Mouse (Mus musculus) intestine, postnatal 0 days (tissue): ENCODE results near the gene Btbd9. TPM values are rescaled to one million over a fixed set of nuclear protein-coding genes. Genes with fewer than 3 reads are reported as not detected.

Experiments
- ATAC-seq: fragments of 200-750 bp; cut with Nextera tagmentation; 2 replicates; pipeline ENCODE4 v1.8.0; 2017; ENCODE audit warnings: mild to moderate bottlenecking, moderate TSS enrichment, moderate library complexity
- H3K27ac ChIP-seq: fragments of 300-500 bp; sonication (generic); 2 replicates; pipeline ENCODE4 v1.5.1; 2014; ENCODE audit warnings: mild to moderate bottlenecking, low read depth, low read length, moderate library complexity
- H3K27me3 ChIP-seq: fragments of 300-500 bp; sonication (generic); replicated peaks from 2 replicates; pipeline ENCODE4 v1.6.1; 2014; ENCODE audit warnings: low read length, mixed read lengths; ENCODE audit not compliant: control insufficient read depth, insufficient read depth
- H3K36me3 ChIP-seq: fragments of 300-500 bp; sonication (generic); 2 replicates; pipeline ENCODE4 v1.6.1; 2014; ENCODE audit warnings: mild to moderate bottlenecking, moderate library complexity; ENCODE audit not compliant: control insufficient read depth, insufficient read depth
- H3K4me1 ChIP-seq: fragments of 300-500 bp; sonication (generic); replicated peaks from 2 replicates; pipeline ENCODE4 v1.6.1; 2014; ENCODE audit warnings: antibody characterized with exemption, low read length, mixed read lengths; ENCODE audit not compliant: control insufficient read depth, insufficient read depth
- H3K4me2 ChIP-seq: fragments of 300-500 bp; sonication (generic); replicated peaks from 2 replicates; pipeline ENCODE4 v1.6.1; 2014; ENCODE audit warnings: low read depth, mild to moderate bottlenecking, moderate library complexity
- H3K4me3 ChIP-seq: fragments of 300-500 bp; sonication (generic); 2 replicates; pipeline ENCODE4 v1.5.1; 2014; ENCODE audit warnings: low read depth, low read length
- H3K9ac ChIP-seq: fragments of 300-500 bp; sonication (generic); 2 replicates; pipeline ENCODE4 v1.6.1; 2014; ENCODE audit warnings: mild to moderate bottlenecking, low read depth, low read length
- H3K9me3 ChIP-seq: fragments of 300-500 bp; sonication (generic); 2 replicates; pipeline ENCODE4 v1.6.1; 2016; ENCODE audit warnings: mixed run types; ENCODE audit not compliant: control insufficient read depth
- CTCF ChIP-seq: sonication (generic); IDR thresholded peaks from 2 replicates; pipeline ENCODE4 v1.5.1; 2016; ENCODE audit warnings: low read depth, mild to moderate bottlenecking, control low read depth, antibody characterized with exemption, moderate library complexity
- WGBS: fragments of 180-500 bp; shearing (Covaris S2); extraction: QIAGEN DNeasy Blood & Tissue Kit; methylation state at CpG from one replicate; pipeline ENCODE4 v1.1.7; 2014; 5-methylcytosine and 5-hydroxymethylcytosine counted together
- polyA plus RNA-seq: library from polyadenylated mRNA; unstranded; fragments of >200 nt; fragmentation: Nextera tagmentation; extraction: Ambion mirVana; gene quantifications from 2 replicates; pipeline ENCODE4 v1.2.1, GENCODE M21; 2015

Gene Btbd9
- polyA plus RNA-seq, 1 experiment from 2014 or later: 35.9 TPM

GRCm38 (mm10) chr17:30485067-30485854, 91.0 kb downstream of the Btbd9 start:
- ATAC-seq: no peak
- TF ChIP-seq CTCF: no peak
- Histone ChIP-seq H3K4me1 (no peaks in the 10 kb centered on the region), H3K27ac (no peak overlapping the region), H3K4me3 (no peak overlapping the region), H3K9me3 (no peaks in the 10 kb centered on the region), H3K36me3 (no peaks in the 10 kb centered on the region; the same call in 1 of the 2 replicates), H3K4me2 (no peak overlapping the region), H3K9ac (no peak overlapping the region), H3K27me3 (no peaks in the 10 kb centered on the region)
- 61% methylated on average over 4 of the region's 4 CpGs for WGBS

DNA sequence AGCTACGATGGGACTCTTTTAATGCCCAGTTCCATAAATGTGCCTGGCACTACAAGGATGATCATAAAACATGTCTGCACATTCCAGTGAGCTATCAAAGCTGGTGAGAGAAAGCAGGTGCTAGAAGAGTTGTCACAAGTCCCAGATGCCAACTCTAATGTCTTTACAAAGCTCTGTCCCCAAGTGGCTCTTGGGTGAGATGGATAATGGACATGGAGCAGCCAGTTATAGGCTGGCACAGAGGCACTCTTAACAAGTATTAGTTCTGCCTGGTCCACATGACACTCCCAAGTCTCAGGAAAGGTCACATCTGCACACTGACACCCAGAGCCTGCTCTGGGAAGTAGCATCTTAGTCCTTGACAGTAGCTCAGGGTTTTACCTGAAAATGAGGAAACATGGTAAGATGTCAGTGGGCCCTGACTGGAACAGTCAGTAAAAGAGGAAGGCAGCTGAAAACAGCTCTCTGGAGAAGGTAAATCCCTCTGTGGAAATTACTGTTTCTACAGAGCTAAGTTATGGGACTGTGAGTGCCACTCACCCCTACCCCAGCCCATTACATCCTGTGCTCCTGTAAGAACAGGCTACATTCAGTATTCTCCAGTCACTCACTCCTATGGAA, 91.7 kb downstream of the Btbd9 start:
- Histone ChIP-seq H3K9me3 (no peaks in the 10 kb centered on the region), H3K27me3 (no peaks in the 10 kb centered on the region), H3K4me1 (no peaks in the 10 kb centered on the region), H3K4me2 (no peak overlapping the region), H3K27ac (no peak overlapping the region), H3K4me3 (no peak overlapping the region), H3K9ac (no peak overlapping the region), H3K36me3 (no peaks in the 10 kb centered on the region; the same call in 1 of the 2 replicates)
- 89% methylated on average over 1 of the region's 1 CpGs for WGBS
- no peak for ATAC-seq
- no peak for TF ChIP-seq CTCF

- Histone ChIP-seq H3K9ac (no peak overlapping the region), H3K4me2 (no peak overlapping the region), H3K4me3 (no peak overlapping the region), H3K27ac (no peak overlapping the region), H3K9me3 (no peaks in the 10 kb centered on the region), H3K36me3 (no peaks in the 10 kb centered on the region; the same call in 1 of the 2 replicates), H3K4me1 (no peaks in the 10 kb centered on the region), H3K27me3 (no peaks in the 10 kb centered on the region)
- no peak for ATAC-seq
- no peak for TF ChIP-seq CTCF
- 95% methylated on average over 6 of the region's 6 CpGs for WGBS
These were observed 94.5 kb downstream of the Btbd9 start for GRCm38 (mm10) chr17:30481766-30482165.

DNA sequence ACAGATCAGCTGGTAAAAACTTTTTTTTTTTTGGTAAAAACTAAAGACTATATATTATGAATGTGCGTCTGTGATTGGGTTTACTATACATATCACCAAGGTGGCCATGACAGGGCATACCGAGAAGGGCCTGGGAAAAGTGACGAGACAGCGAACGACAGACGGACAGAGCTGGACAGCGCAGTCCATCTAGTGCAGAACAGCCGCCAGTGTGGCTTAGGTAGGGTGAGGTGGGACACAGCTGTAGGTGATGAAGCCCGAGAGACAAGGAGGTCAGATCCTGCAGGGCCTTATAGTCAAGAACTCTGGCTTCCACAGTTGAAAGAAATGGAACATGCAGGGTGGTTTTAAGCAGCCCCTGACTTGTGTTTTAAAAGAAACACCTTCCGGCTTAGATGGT, 94.9 kb downstream of the Btbd9 start:
- no peak overlapping the region for H3K4me3 ChIP-seq
- no peaks in the 10 kb centered on the region for H3K27me3 ChIP-seq
- H3K9ac ChIP-seq: no peak overlapping the region
- WGBS: 94% methylated on average over 10 of the region's 10 CpGs
- no peaks in the 10 kb centered on the region for H3K9me3 ChIP-seq
- no peak for ATAC-seq
- no peaks in the 10 kb centered on the region; the same call in 1 of the 2 replicates for H3K36me3 ChIP-seq
- no peaks in the 10 kb centered on the region for H3K4me1 ChIP-seq
- no peak overlapping the region for H3K4me2 ChIP-seq
- no peak overlapping the region for H3K27ac ChIP-seq
- TF ChIP-seq CTCF: no peak

DNA sequence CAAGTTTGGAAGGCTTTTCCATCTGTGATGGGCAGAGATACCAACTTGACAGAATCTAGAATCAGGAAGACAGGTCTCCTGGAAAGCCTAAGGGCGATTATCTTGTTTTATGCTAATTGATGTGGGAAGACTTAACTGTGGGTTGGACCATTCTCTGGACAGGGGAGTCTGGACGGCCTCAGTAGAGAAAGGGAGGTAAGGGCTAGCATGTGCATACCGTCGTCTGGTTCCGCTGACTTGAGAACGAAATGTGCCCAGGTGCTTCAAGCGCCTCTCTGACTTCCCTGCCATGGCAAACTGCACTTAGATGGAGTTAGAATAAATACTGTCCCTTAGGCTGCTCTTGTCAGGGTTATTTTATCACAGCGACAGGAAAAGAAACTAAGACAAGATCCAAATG, 95.9 kb downstream of the Btbd9 start:
- H3K27ac ChIP-seq: no peak overlapping the region
- H3K27me3 ChIP-seq: no peaks in the 10 kb centered on the region
- no peak for TF ChIP-seq CTCF
- no peak for ATAC-seq
- H3K9me3 ChIP-seq: no peaks in the 10 kb centered on the region
- WGBS: 90% methylated on average over 8 of the region's 8 CpGs
- H3K36me3 ChIP-seq: no peaks in the 10 kb centered on the region; the same call in 1 of the 2 replicates
- no peak overlapping the region for H3K9ac ChIP-seq
- no peaks in the 10 kb centered on the region for H3K4me1 ChIP-seq
- H3K4me2 ChIP-seq: no peak overlapping the region
- no peak overlapping the region for H3K4me3 ChIP-seq

- ATAC-seq: no peak
- 90% methylated on average over 9 of the region's 9 CpGs for WGBS
- TF ChIP-seq CTCF: no peak
- no peak overlapping the region for H3K27ac ChIP-seq
- no peak overlapping the region for H3K9ac ChIP-seq
- H3K36me3 ChIP-seq: no peaks in the 10 kb centered on the region; the same call in 1 of the 2 replicates
- no peaks in the 10 kb centered on the region for H3K27me3 ChIP-seq
- H3K4me1 ChIP-seq: no peaks in the 10 kb centered on the region
- no peak overlapping the region for H3K4me2 ChIP-seq
- no peaks in the 10 kb centered on the region for H3K9me3 ChIP-seq
- no peak overlapping the region for H3K4me3 ChIP-seq
These were observed 98.1 kb downstream of the Btbd9 start for GRCm38 (mm10) chr17:30478181-30478580.
